Mouse (Mus musculus): Measurements from ENCODE around the gene Myh2. TPM values are rescaled to one million over a fixed set of nuclear protein-coding genes. Genes with fewer than 3 reads are reported as not detected.

The Myh2 gene
- 0.11 and 0.15 TPM in 2 replicates for polyA plus RNA-seq (2015; fragmentation: Nextera tagmentation; extraction: Ambion mirVana)

DNA sequence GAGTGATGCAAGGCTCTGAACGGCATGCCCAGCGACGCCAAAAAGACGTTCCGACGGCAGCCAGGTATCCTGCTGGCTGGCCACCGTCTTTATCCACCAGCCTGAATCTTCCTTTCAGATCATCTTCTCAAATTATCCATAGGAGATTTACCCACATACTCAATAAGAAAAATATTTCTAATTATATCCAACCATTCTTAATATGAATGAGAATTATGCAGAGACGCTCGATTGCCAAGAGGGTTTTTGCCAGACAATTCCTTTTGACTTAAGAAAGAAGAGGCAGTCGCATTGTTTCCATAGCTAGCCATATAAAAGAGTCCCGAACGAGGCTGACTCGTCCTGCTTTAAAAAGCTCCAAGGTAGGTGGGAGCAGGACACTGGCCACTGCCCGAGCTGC is at the start of gene Myh2:
Gene Myh2 (plus strand): TSS at position 301 of the 400 bp plus-strand sequence.
- Histone ChIP-seq H3K4me3 (no peak within 1 kb of the TSS), H3K9ac (no peak within 1 kb of the TSS), H3K27ac (no peak within 1 kb of the TSS), H3K4me2 (replicated peaks) (no peak within 1 kb of the TSS), H3K9me3 (no peaks in the 10 kb centered on the region), H3K36me3 (no peaks in the 10 kb centered on the region), H3K27me3 (no peaks in the 10 kb centered on the region), H3K4me1 (no peaks in the 10 kb centered on the region)
- no peak for ATAC-seq (ENCODE audit: low FRiP score, low read depth)
- 75% methylated on average over 14 of the region's 14 CpGs for WGBS

DNA sequence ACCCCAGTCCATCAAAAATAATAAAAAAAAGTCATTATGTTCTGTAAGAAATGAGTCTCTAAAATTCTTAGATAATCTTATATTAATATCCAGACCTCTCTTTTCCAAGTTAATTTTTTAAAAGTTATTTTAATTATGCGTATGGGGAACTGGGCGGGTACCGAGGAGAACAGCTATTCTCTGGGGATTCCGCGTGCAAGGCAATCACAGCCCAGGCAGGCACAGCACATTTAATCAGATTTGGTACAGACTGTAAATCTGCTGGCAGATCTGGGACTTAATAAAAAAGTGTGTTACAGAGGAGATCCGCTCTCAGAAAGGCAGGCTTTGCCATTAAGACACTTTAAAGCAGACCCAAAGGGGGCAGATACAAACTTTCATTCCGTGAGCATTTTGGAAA is 45.9 kb upstream of the Myh2 start:
- WGBS: 56% methylated on average over 7 of the region's 7 CpGs
- no peaks in the 10 kb centered on the region for H3K36me3 ChIP-seq
- H3K27ac ChIP-seq: no peak overlapping the region
- H3K4me3 ChIP-seq: no peak overlapping the region
- peak overlapping the region; percentile 35 for H3K4me2 ChIP-seq (replicated peaks)
- H3K27me3 ChIP-seq: no peaks in the 10 kb centered on the region
- H3K9ac ChIP-seq: no peak overlapping the region
- peaks cover 14% of the 10 kb centered on the region; the same call in 1 of the 2 replicates for H3K4me1 ChIP-seq
- H3K9me3 ChIP-seq: no peaks in the 10 kb centered on the region
- ATAC-seq (ENCODE audit: low FRiP score, low read depth): no peak

DNA sequence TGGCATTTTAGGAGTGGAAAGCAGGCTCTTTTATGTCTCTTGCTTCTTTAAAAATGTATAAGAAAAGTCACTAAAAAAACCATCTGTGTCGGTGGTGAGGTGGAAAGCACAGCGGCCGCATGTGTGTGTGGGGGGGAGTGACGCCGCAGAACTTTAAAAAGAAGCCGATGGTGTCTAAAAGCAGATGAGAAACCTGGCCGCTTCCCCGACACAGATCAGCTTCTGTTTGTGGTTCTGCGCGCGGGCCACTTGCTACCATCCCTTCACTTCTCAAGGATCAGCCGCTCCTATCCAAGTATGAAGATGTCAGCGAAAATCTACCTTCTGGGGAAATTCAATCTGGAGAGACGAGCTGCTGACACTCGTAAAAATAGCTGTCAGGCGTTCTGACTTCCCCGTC is 45.5 kb upstream of the Myh2 start:
- WGBS: 52% methylated on average over 17 of the region's 17 CpGs

DNA sequence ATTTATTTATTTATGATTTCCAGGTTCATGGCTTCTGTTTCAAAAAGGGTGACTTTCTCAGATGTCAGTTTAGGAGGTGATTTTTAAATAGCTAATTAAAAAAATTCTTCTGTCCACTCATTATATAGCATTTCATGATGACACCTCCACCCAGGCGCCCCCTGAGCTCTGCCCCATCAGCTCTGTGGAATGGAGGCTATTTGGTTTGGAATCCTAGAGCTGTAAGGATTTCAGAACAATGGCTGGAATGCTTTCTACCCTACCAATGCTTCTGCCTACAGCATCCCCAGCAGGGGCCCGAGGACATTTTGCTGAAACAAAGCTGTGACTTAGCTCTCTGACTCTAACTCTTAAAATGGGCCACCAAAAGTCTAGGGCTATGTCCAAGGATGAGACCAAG is 37.3 kb upstream of the Myh2 start:
- H3K27ac ChIP-seq: no peak overlapping the region
- WGBS: 75% methylated on average over 2 of the region's 2 CpGs
- no peak for ATAC-seq (ENCODE audit: low FRiP score, low read depth)
- no peak overlapping the region for H3K4me2 ChIP-seq (replicated peaks)
- H3K4me3 ChIP-seq: no peak overlapping the region
- no peaks in the 10 kb centered on the region for H3K4me1 ChIP-seq
- no peaks in the 10 kb centered on the region for H3K9me3 ChIP-seq
- no peak overlapping the region for H3K9ac ChIP-seq
- H3K27me3 ChIP-seq: no peaks in the 10 kb centered on the region
- H3K36me3 ChIP-seq: no peaks in the 10 kb centered on the region

More for the DNA sequence above, 45.5 kb upstream of the Myh2 start:
- no peak overlapping the region for H3K27ac ChIP-seq
- H3K27me3 ChIP-seq: no peaks in the 10 kb centered on the region
- no peak for ATAC-seq (ENCODE audit: low FRiP score, low read depth)
- no peak overlapping the region for H3K4me3 ChIP-seq
- peaks cover 10% of the 10 kb centered on the region; the same call in 1 of the 2 replicates for H3K4me1 ChIP-seq
- H3K36me3 ChIP-seq: no peaks in the 10 kb centered on the region
- no peaks in the 10 kb centered on the region for H3K9me3 ChIP-seq
- H3K4me2 ChIP-seq (replicated peaks): peak overlapping the region; percentile 35
- H3K9ac ChIP-seq: no peak overlapping the region

DNA sequence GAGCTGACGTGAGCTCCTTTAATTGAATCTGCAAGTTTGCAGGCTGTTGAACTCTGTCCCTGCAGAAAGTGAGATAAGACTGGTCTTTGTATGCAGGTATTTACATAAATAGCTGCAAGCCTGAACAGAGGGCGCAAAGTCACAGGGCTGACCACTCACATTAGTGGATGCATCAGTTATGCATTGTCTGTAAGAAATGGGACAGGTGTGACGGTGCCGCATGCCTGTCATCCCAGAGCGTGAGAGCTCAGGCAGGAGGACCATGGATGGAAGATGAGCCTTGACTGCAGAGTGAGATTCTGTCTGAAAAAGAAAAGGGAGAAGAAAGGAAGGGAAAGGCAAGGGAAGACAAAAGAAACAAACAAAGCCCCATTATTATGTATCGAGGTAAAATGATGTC is 36.2 kb upstream of the Myh2 start:
- H3K9ac ChIP-seq: no peak overlapping the region
- peaks cover 6% of the 10 kb centered on the region; the same call in 1 of the 2 replicates for H3K4me1 ChIP-seq
- H3K27ac ChIP-seq: no peak overlapping the region
- 84% methylated on average over 6 of the region's 6 CpGs for WGBS
- no peaks in the 10 kb centered on the region for H3K27me3 ChIP-seq
- no peak for ATAC-seq (ENCODE audit: low FRiP score, low read depth)
- no peak overlapping the region for H3K4me2 ChIP-seq (replicated peaks)
- no peaks in the 10 kb centered on the region for H3K36me3 ChIP-seq
- H3K9me3 ChIP-seq: no peaks in the 10 kb centered on the region
- no peak overlapping the region for H3K4me3 ChIP-seq

DNA sequence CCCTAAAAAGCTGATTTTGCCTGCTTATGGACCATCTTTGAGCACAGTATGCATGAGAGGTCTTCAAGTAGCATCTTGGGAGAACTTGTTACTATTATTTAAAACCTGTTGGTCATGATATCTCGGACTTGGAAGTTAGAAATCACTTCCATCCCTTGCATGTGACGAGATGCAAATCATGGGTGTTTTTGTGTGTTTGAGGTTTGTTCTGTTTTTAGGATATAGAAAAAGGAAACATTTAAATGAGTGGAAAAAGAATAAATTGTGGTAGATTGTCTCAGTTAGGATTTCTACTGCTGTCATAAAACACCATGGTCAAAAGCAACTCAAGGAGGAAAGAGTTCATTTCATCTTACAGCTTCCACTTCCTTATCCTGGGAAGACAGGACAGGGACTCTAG is 35.3 kb upstream of the Myh2 start:
- ATAC-seq (ENCODE audit: low FRiP score, low read depth): no peak
- H3K9ac ChIP-seq: no peak overlapping the region
- H3K4me1 ChIP-seq: peaks cover 9% of the 10 kb centered on the region; the same call in 1 of the 2 replicates
- no peaks in the 10 kb centered on the region for H3K27me3 ChIP-seq
- H3K4me2 ChIP-seq (replicated peaks): no peak overlapping the region
- WGBS: 81% methylated on average over 2 of the region's 2 CpGs
- no peak overlapping the region for H3K4me3 ChIP-seq
- no peaks in the 10 kb centered on the region for H3K36me3 ChIP-seq
- H3K9me3 ChIP-seq: no peaks in the 10 kb centered on the region
- no peak overlapping the region for H3K27ac ChIP-seq

DNA sequence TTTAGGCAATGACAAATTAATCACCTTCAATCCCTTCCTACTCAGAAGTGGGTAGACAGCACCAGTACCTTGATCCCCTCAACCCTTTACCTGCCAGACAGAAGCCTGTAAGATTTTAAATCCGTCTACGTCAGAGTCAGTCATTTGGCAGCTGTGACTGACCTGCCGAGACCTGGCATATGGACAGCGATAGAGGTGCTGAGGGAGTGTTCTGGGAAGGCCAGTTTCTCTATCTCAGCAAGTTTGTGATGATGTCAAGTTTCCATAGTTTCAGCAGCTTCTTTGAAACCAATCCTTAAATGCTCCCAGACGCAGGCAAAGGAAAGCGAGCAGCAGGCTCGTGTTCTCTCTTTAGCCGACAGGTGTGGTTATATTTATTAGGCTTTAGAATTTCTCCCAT is 31.3 kb upstream of the Myh2 start:
- no peaks in the 10 kb centered on the region for H3K27me3 ChIP-seq
- ATAC-seq (ENCODE audit: low FRiP score, low read depth): no peak
- H3K4me1 ChIP-seq: peaks cover 10% of the 10 kb centered on the region
- WGBS: 32% methylated on average over 8 of the region's 8 CpGs
- H3K36me3 ChIP-seq: no peaks in the 10 kb centered on the region
- H3K4me3 ChIP-seq: no peak overlapping the region
- no peaks in the 10 kb centered on the region for H3K9me3 ChIP-seq
- H3K9ac ChIP-seq: no peak overlapping the region
- no peak overlapping the region for H3K4me2 ChIP-seq (replicated peaks)
- no peak overlapping the region for H3K27ac ChIP-seq

DNA sequence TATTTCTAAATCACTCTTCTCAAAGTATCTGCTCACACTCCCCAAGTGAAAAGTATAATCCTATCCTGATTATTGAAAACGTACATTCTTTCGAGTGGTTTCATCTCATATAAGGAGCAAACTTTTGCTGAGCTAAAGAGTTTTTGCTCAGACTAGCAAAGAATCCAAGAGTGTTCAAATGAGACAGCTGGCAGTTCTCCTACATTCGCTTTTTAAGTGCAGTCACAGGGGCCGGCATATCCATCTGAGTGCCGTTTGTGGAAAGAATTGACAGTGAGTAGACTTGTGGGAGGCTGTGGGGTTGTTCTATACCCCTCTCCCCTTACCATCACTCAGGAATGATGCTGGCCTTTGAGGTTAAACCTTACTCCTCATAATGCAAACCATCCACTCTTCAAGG is 30.7 kb upstream of the Myh2 start:
- no peaks in the 10 kb centered on the region for H3K27me3 ChIP-seq
- no peak overlapping the region for H3K9ac ChIP-seq
- no peaks in the 10 kb centered on the region for H3K36me3 ChIP-seq
- H3K4me2 ChIP-seq (replicated peaks): no peak overlapping the region
- ATAC-seq (ENCODE audit: low FRiP score, low read depth): no peak
- H3K4me1 ChIP-seq: peaks cover 13% of the 10 kb centered on the region
- no peak overlapping the region for H3K4me3 ChIP-seq
- 65% methylated on average over 5 of the region's 5 CpGs for WGBS
- no peaks in the 10 kb centered on the region for H3K9me3 ChIP-seq
- H3K27ac ChIP-seq: no peak overlapping the region

DNA sequence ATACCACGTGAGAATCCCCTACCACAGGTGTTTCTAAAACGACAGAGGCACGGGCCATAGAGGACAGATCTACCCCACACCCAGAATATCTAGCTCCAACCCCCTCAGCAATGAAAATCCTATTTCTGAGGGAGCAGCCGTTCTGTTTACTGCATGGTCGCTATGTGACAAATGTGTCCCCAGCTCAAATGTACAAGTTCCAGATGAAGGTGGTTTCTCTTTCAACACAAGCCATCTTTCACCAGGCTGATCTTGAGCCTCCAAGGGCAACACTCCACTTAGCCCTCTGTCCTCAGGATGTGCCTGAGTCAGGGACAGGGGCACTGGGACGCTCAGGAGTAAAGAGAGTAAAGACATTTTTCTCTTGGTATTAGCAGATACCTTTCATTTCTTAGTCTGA is 29.8 kb upstream of the Myh2 start:
- Histone ChIP-seq H3K9me3 (no peaks in the 10 kb centered on the region), H3K27me3 (no peaks in the 10 kb centered on the region), H3K36me3 (no peaks in the 10 kb centered on the region), H3K27ac (no peak overlapping the region), H3K4me1 (peaks cover 13% of the 10 kb centered on the region), H3K4me3 (no peak overlapping the region), H3K4me2 (replicated peaks) (no peak overlapping the region), H3K9ac (no peak overlapping the region)
- WGBS: 67% methylated on average over 6 of the region's 6 CpGs
- ATAC-seq (ENCODE audit: low FRiP score, low read depth): no peak

DNA sequence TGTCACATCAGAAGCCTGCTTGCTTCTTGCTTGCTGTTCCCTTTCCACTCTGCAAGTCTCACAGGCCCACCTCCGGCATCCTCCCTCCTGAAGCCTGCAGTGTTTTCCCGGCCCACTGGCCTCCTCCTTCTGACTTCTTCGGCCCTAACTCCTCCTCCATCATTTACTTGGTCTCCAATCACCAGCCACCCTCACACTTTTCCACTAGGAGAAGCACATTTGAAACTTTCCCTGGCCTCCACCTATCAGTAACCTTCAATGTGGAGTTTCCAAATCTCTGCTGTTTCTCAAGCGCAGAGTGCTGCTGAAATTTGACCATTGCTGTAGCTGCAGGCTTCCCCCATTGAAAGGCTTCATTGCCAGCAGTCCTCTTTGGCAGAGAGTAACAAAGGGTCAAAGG is 28.8 kb upstream of the Myh2 start:
- peaks cover 13% of the 10 kb centered on the region for H3K4me1 ChIP-seq
- H3K27ac ChIP-seq: no peak overlapping the region
- ATAC-seq (ENCODE audit: low FRiP score, low read depth): no peak
- H3K4me3 ChIP-seq: no peak overlapping the region
- no peaks in the 10 kb centered on the region for H3K36me3 ChIP-seq
- no peak overlapping the region for H3K4me2 ChIP-seq (replicated peaks)
- no peaks in the 10 kb centered on the region for H3K27me3 ChIP-seq
- WGBS: 44% methylated on average over 4 of the region's 4 CpGs
- no peak overlapping the region for H3K9ac ChIP-seq
- H3K9me3 ChIP-seq: no peaks in the 10 kb centered on the region

DNA sequence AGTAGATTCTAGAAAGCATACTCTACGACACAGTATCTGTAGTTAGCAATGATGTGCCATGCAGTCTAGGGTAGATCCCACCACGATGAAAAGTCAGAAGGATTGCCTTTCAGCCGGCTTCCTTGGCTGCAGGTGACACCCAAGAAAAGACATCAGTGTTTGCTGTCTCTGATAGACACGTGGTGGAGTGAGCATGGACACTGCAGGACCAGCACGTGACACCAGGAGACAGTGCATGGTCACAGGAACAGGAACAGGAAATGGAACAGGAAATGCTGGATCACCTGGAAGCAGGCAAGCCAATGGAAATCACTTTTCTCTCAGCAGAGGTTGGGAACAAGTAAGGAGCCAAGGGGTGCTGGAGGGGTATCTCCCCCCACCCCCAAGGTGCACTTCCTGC is 27.8 kb upstream of the Myh2 start:
- H3K27me3 ChIP-seq: no peaks in the 10 kb centered on the region
- WGBS: 85% methylated on average over 5 of the region's 5 CpGs
- H3K9me3 ChIP-seq: no peaks in the 10 kb centered on the region
- H3K4me3 ChIP-seq: no peak overlapping the region
- no peak overlapping the region for H3K27ac ChIP-seq
- H3K4me2 ChIP-seq (replicated peaks): no peak overlapping the region
- H3K9ac ChIP-seq: no peak overlapping the region
- no peak for ATAC-seq (ENCODE audit: low FRiP score, low read depth)
- peaks cover 13% of the 10 kb centered on the region for H3K4me1 ChIP-seq
- no peaks in the 10 kb centered on the region for H3K36me3 ChIP-seq

DNA sequence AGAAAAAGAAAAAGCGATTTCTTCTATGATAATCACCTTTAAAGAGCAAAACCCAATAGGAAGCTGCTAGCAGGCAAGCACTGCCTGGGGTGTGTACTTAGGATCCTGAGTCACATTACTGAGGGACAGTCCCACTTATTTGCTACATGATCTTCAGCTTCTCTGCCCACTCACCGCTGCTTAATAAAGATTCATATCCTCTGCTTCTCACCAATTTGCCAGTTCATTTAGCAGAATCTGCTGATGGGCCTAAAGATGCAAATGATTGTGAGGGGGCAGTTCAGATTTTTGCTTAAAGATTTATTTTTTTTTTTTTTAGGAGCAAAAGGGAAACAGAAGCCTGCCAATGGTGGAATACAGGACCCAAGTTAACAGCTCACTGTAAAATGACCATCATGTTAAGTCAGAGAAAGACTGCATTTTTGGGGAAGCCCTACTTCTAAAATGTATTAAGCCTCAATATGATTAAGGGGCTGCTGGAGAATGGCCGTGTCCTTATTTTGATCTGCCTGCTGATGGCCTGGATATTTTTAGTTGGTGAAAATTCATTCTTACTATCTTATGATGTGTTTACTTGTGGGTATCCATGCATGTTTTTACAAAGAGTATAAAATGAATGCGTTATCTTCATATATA is 26.8 kb upstream of the Myh2 start:
- no peak overlapping the region for H3K9ac ChIP-seq
- H3K4me1 ChIP-seq: peaks cover 13% of the 10 kb centered on the region

DNA sequence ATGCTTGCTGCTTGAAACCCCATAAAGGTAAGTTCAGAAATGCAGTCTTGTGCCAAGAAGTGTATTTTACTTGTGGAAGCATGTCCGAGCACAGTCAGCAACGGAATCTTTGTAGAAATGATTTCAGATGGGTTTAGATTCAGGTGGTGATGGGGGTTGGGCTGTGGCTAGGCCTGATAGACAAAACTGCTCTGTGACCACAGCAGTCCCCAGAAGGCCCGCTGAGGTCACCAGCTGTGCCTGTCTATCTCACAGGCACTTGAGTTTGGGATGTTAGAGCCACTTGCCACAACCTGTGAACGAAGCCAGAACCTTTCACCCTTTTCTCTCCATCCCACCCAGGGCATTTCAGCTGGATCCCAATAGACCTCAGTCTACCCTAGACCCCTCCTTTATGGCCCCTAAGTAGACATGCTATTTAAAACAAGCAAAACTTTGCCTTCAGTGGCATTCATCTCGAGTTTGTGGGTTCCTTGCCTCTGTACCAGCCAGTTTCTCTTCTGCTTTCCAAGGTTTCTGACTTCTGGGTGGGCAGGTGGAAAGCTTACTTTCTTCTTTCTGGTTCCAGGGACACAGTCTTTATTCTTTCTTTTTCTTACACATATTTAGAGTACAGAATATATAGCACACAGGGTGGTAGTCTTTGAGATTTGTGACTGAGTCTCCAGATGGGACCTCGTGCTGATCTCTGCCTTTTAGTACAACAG is 26.1 kb upstream of the Myh2 start:
- Histone ChIP-seq H3K4me1 (peaks cover 7% of the 10 kb centered on the region), H3K27me3 (no peaks in the 10 kb centered on the region), H3K27ac (no peak overlapping the region), H3K9ac (no peak overlapping the region), H3K36me3 (no peaks in the 10 kb centered on the region), H3K9me3 (no peaks in the 10 kb centered on the region), H3K4me3 (no peak overlapping the region), H3K4me2 (replicated peaks) (no peak overlapping the region)
- ATAC-seq (ENCODE audit: low FRiP score, low read depth): no peak
- 62% methylated on average over 6 of the region's 6 CpGs for WGBS

More for the DNA sequence above, 26.8 kb upstream of the Myh2 start:
- no peak overlapping the region for H3K27ac ChIP-seq
- H3K36me3 ChIP-seq: no peaks in the 10 kb centered on the region
- no peaks in the 10 kb centered on the region for H3K27me3 ChIP-seq
- H3K4me2 ChIP-seq (replicated peaks): no peak overlapping the region
- ATAC-seq (ENCODE audit: low FRiP score, low read depth): no peak
- no peak overlapping the region for H3K4me3 ChIP-seq
- no peaks in the 10 kb centered on the region for H3K9me3 ChIP-seq
- WGBS: 85% methylated on average over 4 of the region's 4 CpGs
